Mouse (Mus musculus) lung, embryonic 16.5 days (tissue): ENCODE data around the gene 5730455P16Rik. TPM values are rescaled to one million over a fixed set of nuclear protein-coding genes. Genes with fewer than 3 reads are reported as not detected.
"Not testable (repeated sequence)": the region's sequence is repeated elsewhere in the genome, so short reads cannot be mapped to it uniquely, and the experiment has no call there.

Experiments used
- ATAC-seq: fragments of 200-750 bp; cut with Nextera tagmentation; 2 replicates; pipeline ENCODE4 v1.8.0; 2017; ENCODE audit warnings: low read depth, mild to moderate bottlenecking, moderate library complexity
- H3K27ac ChIP-seq: fragments of 300-500 bp; sonication (generic); 2 replicates; pipeline ENCODE4 v1.5.1; 2014; ENCODE audit warnings: mild to moderate bottlenecking, control low read depth, low read length
- H3K27me3 ChIP-seq: fragments of 300-500 bp; sonication (generic); 2 replicates; pipeline ENCODE4 v1.6.1; 2014; ENCODE audit warnings: low read depth, low read length, mixed read lengths; ENCODE audit not compliant: control insufficient read depth, insufficient read depth
- H3K36me3 ChIP-seq: fragments of 300-500 bp; sonication (generic); 2 replicates; pipeline ENCODE4 v1.6.1; 2014; ENCODE audit warnings: low read length; ENCODE audit not compliant: control insufficient read depth, insufficient read depth
- H3K4me1 ChIP-seq: fragments of 300-500 bp; sonication (generic); replicated peaks from 2 replicates; pipeline ENCODE4 v1.6.1; 2014; ENCODE audit warnings: low read length, mixed read lengths; ENCODE audit not compliant: control insufficient read depth, insufficient read depth
- H3K4me2 ChIP-seq: fragments of 300-500 bp; sonication (generic); 2 replicates; pipeline ENCODE4 v1.6.1; 2014; ENCODE audit warnings: low read depth, low read length, control low read depth
- H3K4me3 ChIP-seq: fragments of 300-500 bp; sonication (generic); 2 replicates; pipeline ENCODE4 v1.5.1; 2014; ENCODE audit warnings: mild to moderate bottlenecking, low read length, control low read depth
- H3K9ac ChIP-seq: fragments of 300-500 bp; sonication (generic); 2 replicates; pipeline ENCODE4 v1.6.1; 2014; ENCODE audit warnings: low read length, control low read depth
- H3K9me3 ChIP-seq: fragments of 300-500 bp; sonication (generic); 2 replicates; pipeline ENCODE4 v1.6.1; 2016; ENCODE audit warnings: low read length; ENCODE audit not compliant: control insufficient read depth
- WGBS: fragments of 180-500 bp; shearing (Covaris S2); extraction: QIAGEN DNeasy Blood & Tissue Kit; methylation state at CpG from one replicate; pipeline ENCODE4 v1.1.7; 2014; 5-methylcytosine and 5-hydroxymethylcytosine counted together
- polyA plus RNA-seq: library from polyadenylated mRNA; unstranded; fragments of >200 nt; fragmentation: Nextera tagmentation; extraction: Ambion mirVana; gene quantifications from 2 replicates; pipeline ENCODE4 v1.2.1, GENCODE M21; 2015

The 5730455P16Rik gene
- polyA plus RNA-seq, 1 experiment from 2014 or later: 19.4 TPM

DNA sequence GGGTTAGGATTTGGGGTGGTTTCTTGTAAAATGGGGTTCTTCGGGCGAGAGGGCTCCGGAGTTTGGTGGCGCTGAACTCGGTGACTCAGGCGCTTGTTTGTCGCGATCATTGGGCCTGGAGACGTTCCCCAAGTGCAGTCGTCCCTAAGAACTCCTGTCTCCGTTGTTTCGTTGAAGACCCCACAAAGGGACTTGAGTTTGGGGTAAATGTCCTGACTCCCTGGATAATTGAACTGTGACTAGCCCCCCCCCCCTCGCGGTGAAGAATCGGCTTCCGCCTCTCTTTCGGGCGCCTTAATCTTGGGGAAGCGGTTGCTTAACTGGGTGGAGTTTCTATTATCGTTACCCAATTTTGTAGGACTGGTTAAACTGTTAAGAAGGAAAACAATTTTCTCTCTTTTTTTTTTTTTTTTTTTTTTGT lies 5.8 kb upstream of the 5730455P16Rik start:
- Histone ChIP-seq H3K4me1 (peaks cover 17% of the 10 kb centered on the region), H3K9me3 (no peaks in the 10 kb centered on the region), H3K4me2 (no peak overlapping the region; the same call in 1 of the 2 replicates), H3K27me3 (no peaks in the 10 kb centered on the region), H3K9ac (peak overlapping the region; percentile 99), H3K4me3 (peak overlapping the region; percentile 97), H3K27ac (peak overlapping the region; percentile 92), H3K36me3 (peaks cover 16% of the 10 kb centered on the region)
- under 1% methylated on average over 20 of the region's 20 CpGs for WGBS
- peak; percentile 13; the same call in 1 of the 2 replicates for ATAC-seq

DNA sequence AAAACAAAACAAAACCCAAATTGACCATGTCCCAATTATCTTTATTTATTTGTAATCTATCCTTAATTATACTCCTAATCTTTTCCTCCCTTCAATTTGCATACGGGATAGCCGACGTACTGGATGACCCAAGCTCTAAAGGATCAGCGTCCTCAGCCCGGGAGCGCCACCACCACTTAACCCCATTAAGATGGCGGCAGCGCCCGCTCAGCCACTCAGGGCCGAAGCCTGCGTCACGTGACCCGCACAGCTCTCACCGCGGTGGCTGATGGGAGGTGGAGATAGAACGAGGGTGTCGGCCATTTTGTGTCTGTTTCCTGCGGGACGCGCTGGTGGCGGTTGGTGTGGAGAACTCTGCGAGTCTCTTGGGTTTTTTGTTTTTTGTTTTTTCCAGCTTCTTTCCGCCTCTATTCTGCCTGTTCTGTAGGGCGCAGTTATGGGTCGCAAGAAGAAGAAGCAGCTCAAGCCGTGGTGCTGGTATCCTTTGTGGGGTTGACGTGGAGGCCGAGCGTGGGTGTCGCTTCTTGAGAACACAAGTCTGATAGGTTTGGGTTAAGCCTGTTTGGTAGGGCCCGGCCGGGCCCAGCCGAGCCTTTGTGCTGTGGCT lies 5.3 kb upstream of the 5730455P16Rik start, which contains the start of gene Zfp207:
TSS of gene Zfp207 (plus strand) at position 261 of the 607 bp plus-strand sequence.
- Histone ChIP-seq H3K27ac (peak within 1 kb of the TSS; percentile 92), H3K4me2 (peak within 1 kb of the TSS; percentile 80), H3K4me1 (peaks cover 17% of the 10 kb centered on the region), H3K4me3 (peak within 1 kb of the TSS; percentile 97), H3K9me3 (no peaks in the 10 kb centered on the region), H3K36me3 (peaks cover 11% of the 10 kb centered on the region), H3K9ac (peak within 1 kb of the TSS; percentile 99), H3K27me3 (no peaks in the 10 kb centered on the region)
- WGBS: 0% methylated on average over 33 of the region's 33 CpGs
- ATAC-seq: peak; percentile 98

DNA sequence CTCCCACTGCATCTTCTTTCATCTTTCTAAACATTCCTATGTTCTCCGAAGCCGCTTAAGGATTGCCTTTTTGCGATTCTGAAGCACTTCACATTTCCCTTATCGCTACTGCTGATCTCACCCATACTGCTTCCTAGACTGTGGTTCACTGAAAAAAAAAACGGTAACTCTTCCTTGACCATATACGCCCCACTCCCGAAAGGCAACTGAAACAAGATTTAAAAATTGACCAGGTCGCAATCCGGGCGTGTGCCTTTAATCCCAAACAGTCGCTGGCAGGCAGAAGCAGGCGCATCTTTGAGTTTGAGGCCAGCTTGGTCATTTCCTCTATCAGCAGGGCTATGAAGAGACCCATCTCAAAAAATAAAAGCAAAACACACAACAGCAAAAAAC lies 4.8 kb upstream of the 5730455P16Rik start:
- Histone ChIP-seq H3K27me3 (no peaks in the 10 kb centered on the region), H3K27ac (peak overlapping the region; percentile 92), H3K36me3 (peaks cover 6% of the 10 kb centered on the region), H3K4me3 (peak overlapping the region; percentile 97), H3K9me3 (no peaks in the 10 kb centered on the region), H3K4me2 (peak overlapping the region; percentile 50), H3K4me1 (peaks cover 17% of the 10 kb centered on the region), H3K9ac (peak overlapping the region; percentile 99)
- WGBS: 1% methylated on average over 12 of the region's 12 CpGs
- ATAC-seq: peak; percentile 24

DNA sequence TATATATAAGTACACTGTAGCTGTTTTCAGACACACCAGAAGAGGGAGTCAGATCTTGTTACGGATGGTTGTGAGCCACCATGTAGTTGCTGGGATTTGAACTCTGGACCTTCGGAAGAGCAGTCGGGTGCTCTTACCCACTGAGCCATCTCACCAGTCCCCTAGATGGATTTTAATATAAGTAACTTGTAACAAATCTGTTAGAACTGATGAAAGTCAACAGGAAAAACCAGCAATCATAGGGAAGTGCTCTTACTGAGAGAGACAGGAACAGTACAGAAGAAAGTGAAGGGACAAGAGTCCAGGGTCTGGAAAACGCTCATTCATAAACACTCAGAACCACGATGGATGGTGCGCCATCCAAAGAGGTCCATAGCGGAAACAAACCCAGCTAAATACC lies 1.4 kb upstream of the 5730455P16Rik start:
- not testable (repeated sequence) for H3K4me3 ChIP-seq, H3K4me2 ChIP-seq, H3K36me3 ChIP-seq, H3K27me3 ChIP-seq, H3K4me1 ChIP-seq, H3K9ac ChIP-seq, ATAC-seq, H3K9me3 ChIP-seq, H3K27ac ChIP-seq
- WGBS: 91% methylated on average over 7 of the region's 7 CpGs

DNA sequence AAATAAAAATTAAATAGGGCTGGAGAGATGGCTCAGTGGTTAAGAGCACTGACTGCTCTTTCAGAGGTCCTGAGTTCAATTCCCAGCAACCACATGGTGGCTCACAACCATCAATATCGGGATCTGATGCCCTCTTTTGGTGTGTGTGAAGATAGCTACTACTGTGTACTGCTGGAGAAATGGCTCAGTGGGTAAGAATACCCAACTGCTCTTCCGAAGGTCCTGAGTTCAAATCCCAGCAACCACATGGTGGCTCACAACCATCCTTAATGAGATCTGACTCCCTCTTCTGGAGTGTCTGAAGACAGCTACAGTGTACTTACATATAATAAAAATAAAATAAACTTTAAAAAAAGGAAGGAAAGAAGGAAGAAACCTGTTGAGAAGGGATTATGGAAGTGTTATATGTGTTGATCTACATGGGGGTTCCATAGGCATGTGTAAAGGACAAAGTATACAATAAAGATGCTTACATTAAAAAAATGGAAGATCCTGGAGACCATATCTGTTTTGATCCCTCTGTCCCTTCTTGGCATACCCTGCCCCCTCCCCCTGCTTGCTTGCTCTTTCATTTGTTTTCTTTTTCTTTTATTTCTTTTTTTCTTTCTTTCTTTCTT lies 726 bp upstream of the 5730455P16Rik start:
- H3K36me3 ChIP-seq, H3K9me3 ChIP-seq, H3K27ac ChIP-seq, ATAC-seq, H3K27me3 ChIP-seq, H3K4me1 ChIP-seq: not testable (repeated sequence)
- Histone ChIP-seq H3K4me2 (peak overlapping the region; percentile 90), H3K4me3 (peak overlapping the region; percentile 89), H3K9ac (peak overlapping the region; percentile 96; the same call in 1 of the 2 replicates)
- WGBS: 62% methylated on average over 2 of the region's 2 CpGs

DNA sequence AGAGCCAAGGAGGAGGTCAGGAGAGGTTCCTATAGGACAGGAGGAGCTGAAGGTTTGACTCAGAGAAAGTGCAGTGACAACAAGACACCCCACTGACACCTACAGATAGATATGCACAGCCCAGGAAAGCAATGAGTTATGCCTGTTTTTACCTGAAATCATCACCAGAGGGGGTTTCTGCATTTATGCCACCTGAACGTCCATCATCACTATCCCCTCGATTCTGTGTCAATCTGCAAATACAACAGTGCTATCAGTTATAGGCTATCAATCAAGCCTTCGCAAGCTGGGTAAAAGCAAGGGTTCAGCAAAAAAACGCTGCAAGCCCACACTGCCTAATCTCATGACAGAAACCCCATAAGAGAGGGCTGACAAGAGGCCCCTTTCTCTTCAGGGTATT lies 1.2 kb downstream of the 5730455P16Rik start:
- ATAC-seq: no peak
- H3K9ac ChIP-seq: no peak overlapping the region
- no peak overlapping the region for H3K4me3 ChIP-seq
- peaks cover 6% of the 10 kb centered on the region; the same call in 1 of the 2 replicates for H3K4me1 ChIP-seq
- H3K9me3 ChIP-seq: no peaks in the 10 kb centered on the region
- 36% methylated on average over 4 of the region's 4 CpGs for WGBS
- no peak overlapping the region for H3K4me2 ChIP-seq
- peaks cover 9% of the 10 kb centered on the region for H3K36me3 ChIP-seq
- H3K27ac ChIP-seq: no peak overlapping the region
- no peaks in the 10 kb centered on the region for H3K27me3 ChIP-seq

DNA sequence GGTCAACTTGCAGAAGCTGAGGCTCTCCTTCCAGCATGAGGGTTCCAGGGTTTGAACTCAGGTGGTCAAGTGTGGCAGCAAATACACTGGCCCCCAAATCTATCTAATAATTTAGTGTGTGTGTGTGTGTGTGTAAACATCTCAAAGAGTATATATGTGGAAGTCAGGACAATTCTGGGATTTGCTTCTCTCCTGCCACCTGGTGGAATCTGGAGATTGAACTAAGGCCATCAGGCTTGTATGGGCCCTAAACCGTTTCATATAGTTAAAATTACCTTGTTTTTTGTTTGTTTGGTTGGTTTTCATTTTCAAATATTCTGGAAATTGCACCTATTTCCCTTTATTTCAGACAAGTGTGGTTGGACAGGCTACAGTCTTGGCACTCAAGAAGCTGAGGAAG lies 8.9 kb downstream of the 5730455P16Rik start:
- H3K9ac ChIP-seq: no peak overlapping the region
- ATAC-seq: no peak

DNA sequence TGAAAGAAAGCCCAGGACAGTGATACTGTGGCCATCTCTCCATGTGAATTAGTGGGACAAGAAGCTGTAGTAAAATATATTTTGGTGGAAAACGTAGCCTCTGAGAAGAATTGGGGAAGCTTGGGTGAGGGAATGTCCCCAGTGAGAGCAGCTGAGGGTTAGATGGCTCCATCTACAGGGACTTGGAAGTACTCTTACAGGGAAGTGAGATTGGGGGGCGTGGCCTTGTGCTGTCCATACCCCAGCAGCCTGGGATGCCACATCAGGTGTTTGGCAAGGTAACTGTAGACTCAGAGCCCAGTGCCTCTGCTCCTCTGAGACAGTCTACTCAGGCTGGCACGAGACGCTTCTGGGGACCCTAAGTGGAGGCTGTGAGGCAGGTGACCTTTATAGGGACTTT lies 23.0 kb downstream of the 5730455P16Rik start:
- no peaks in the 10 kb centered on the region for H3K36me3 ChIP-seq
- H3K4me2 ChIP-seq: no peak overlapping the region
- WGBS: 36% methylated on average over 4 of the region's 4 CpGs
- no peak overlapping the region for H3K27ac ChIP-seq
- no peaks in the 10 kb centered on the region for H3K9me3 ChIP-seq
- H3K27me3 ChIP-seq: no peaks in the 10 kb centered on the region
- 0 out of 2 replicates have a peak, but pooled peaks have one; percentile 36 for ATAC-seq
- no peak overlapping the region for H3K9ac ChIP-seq
- no peaks in the 10 kb centered on the region for H3K4me1 ChIP-seq
- H3K4me3 ChIP-seq: no peak overlapping the region

More for the DNA sequence above, 8.9 kb downstream of the 5730455P16Rik start:
- Histone ChIP-seq H3K27me3 (no peaks in the 10 kb centered on the region), H3K4me1 (no peaks in the 10 kb centered on the region), H3K27ac (no peak overlapping the region), H3K36me3 (peaks cover 17% of the 10 kb centered on the region), H3K9me3 (no peaks in the 10 kb centered on the region), H3K4me2 (no peak overlapping the region), H3K4me3 (no peak overlapping the region)
- WGBS: 69% methylated on average over 1 of the region's 1 CpGs

DNA sequence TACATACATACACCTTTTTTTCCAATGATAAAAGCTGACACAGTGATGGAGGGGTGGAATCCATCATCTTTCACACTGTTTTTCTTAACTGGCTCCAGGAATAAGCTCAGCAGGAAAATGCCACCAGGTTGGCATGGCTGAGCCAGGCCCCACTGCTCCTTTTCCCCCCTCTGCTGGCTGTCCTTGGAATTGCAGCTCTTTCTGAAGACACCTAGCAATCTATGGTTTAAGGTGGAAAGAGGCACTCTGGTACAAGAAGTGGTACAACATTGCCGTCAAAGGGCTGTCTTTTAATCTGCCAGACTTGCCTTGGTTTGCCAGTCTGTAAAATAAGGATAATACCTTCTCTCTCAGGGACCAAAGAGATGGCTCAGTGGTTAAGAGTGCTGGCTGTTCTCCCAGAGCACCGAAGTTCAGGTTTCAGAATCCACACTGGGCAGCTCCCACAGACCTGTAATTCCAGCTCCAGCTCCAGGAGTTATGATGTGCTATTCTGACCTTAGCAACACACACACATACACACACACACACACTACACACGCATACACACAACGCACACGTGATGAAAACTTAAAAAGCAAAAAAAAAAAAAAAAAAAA lies 25.9 kb downstream of the 5730455P16Rik start:
- WGBS: 67% methylated on average over 5 of the region's 5 CpGs
- Histone ChIP-seq H3K36me3 (no peaks in the 10 kb centered on the region), H3K4me2 (no peak overlapping the region), H3K9me3 (no peaks in the 10 kb centered on the region), H3K9ac (no peak overlapping the region), H3K27me3 (no peaks in the 10 kb centered on the region), H3K4me3 (no peak overlapping the region), H3K4me1 (no peaks in the 10 kb centered on the region), H3K27ac (no peak overlapping the region)
- ATAC-seq: no peak
